12 mouse cellular contexts compared by ENCODE assay signal in the genomic region with DNA sequence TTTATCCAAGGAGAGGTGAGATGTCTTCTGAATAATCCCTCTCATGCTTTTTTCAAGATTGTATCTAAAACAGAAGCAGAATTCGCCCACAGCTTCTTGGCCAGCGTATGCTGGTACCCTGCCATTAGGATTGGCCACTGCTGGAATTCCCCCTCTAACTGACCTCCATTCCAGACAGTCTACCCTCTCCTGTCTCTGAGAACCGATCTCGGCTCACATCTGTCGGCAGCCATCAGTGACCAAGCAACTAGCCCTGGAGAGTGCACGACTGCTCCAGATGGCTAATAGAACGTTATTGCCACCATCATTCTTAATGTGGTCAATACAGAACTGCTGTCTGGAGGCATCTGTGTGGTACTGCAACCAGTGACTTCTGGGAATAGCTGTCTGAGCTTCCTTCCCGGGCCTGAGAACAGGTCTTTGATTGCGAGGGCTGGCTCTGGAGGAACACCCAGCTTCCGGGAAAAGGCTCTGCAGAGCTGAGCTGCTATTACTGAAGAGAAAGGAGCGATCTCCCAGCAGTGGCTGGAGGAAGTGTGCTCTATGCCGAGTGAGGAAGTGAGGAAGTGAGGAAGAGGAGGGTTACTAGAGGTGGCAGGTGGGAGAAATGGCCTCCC.
"Had no signal": no experiment of that assay in that cellular context is flagged by ENCODE, and none has a peak within 500 bp of the region (broad histone marks: within the 10 kb centered on the region; RNA-seq: fewer than 3 reads in every experiment).

No protein-coding gene starts in this region.

- H3K36me3 ChIP-seq: kidney, embryonic 15.5 days; liver, embryonic 13.5 days; midbrain, embryonic 15.5 days had no signal

- H3K4me3 ChIP-seq: kidney, embryonic 15.5 days; left cerebral cortex, adult 2 months; liver, embryonic 13.5 days; midbrain, embryonic 15.5 days had no signal

- H3K27ac ChIP-seq: kidney, embryonic 15.5 days; left cerebral cortex, adult 2 months; liver, embryonic 13.5 days; midbrain, embryonic 15.5 days had no signal

- ATAC-seq: midbrain, embryonic 15.5 days had no signal

- H3K27me3 ChIP-seq: kidney, embryonic 15.5 days; liver, embryonic 13.5 days; midbrain, embryonic 15.5 days had no signal

- H3K9me3 ChIP-seq: kidney, embryonic 15.5 days; liver, embryonic 13.5 days; midbrain, embryonic 15.5 days had no signal

- H3K4me2 ChIP-seq: kidney, embryonic 15.5 days; liver, embryonic 13.5 days; midbrain, embryonic 15.5 days had no signal

- DNase-seq: kidney, adult 8-10 months; kidney, postnatal 10 days; kidney, postnatal 36 days; layer of hippocampus, postnatal 36 days; liver, embryonic 13.5 days; lung, adult 2 months; lung, postnatal 14 days; lung, postnatal 4 days; thymus, postnatal 25 days had no signal

- H3K4me1 ChIP-seq: liver, embryonic 13.5 days; midbrain, embryonic 15.5 days had no signal

- H3K9ac ChIP-seq: kidney, embryonic 15.5 days; liver, embryonic 13.5 days; midbrain, embryonic 15.5 days had no signal
